Comparison of ENCODE assay signal across 11 mouse cellular contexts in genomic region chr17:82199031-82199642, GRCm38 (mm10).
A peak's percentile ranks its signal among the peaks of the same experiment; 100 is the strongest.
DNase-seq lines count a peak whose midpoint lies in the region; ATAC-seq and TF ChIP-seq lines count a peak whose summit lies in the region.
"Had no signal": no experiment of that assay in that cellular context is flagged by ENCODE, and none has a peak within 500 bp of the region (broad histone marks: within the 10 kb centered on the region; RNA-seq: fewer than 3 reads in every experiment).

No protein-coding gene starts in this region.

- no peaks in the 10 kb centered on the region for H3K9me3 ChIP-seq in forebrain, embryonic 14.5 days (replicated peaks; ENCODE audit: control insufficient read depth, low read length)
- no peaks in the 10 kb centered on the region for H3K9me3 ChIP-seq in forebrain, embryonic 11.5 days (ENCODE audit: control insufficient read depth, low read length)
- H3K9me3 ChIP-seq in hindbrain, postnatal 0 days (ENCODE audit: low read length): no peaks in the 10 kb centered on the region
- no peaks in the 10 kb centered on the region for H3K9me3 ChIP-seq in neural tube, embryonic 15.5 days (replicated peaks)
- H3K9me3 ChIP-seq: embryonic facial prominence, embryonic 13.5 days had no signal

- no peak for TF ChIP-seq CTCF in hindbrain, postnatal 0 days (IDR thresholded peaks at IDR 0.05; ENCODE audit: low read depth)

- no peak overlapping the region for H3K4me3 ChIP-seq in forebrain, embryonic 14.5 days (ENCODE audit: low read depth, low read length)
- H3K4me3 ChIP-seq in forebrain, embryonic 11.5 days (ENCODE audit: low read depth, low read length): no peak overlapping the region
- H3K4me3 ChIP-seq in hindbrain, postnatal 0 days (ENCODE audit: low read length): no peak overlapping the region
- H3K4me3 ChIP-seq in neural tube, embryonic 15.5 days (replicated peaks): no peak overlapping the region
- H3K4me3 ChIP-seq: embryonic facial prominence, embryonic 13.5 days had no signal

- no peaks in the 10 kb centered on the region for H3K36me3 ChIP-seq in forebrain, embryonic 14.5 days (ENCODE audit: control insufficient read depth, insufficient read depth, low read length)
- no peaks in the 10 kb centered on the region for H3K36me3 ChIP-seq in forebrain, embryonic 11.5 days (ENCODE audit: control insufficient read depth, insufficient read depth, low read length)
- H3K36me3 ChIP-seq in hindbrain, postnatal 0 days (ENCODE audit: insufficient read depth, low read length): no peaks in the 10 kb centered on the region
- no peaks in the 10 kb centered on the region for H3K36me3 ChIP-seq in neural tube, embryonic 15.5 days
- H3K36me3 ChIP-seq: embryonic facial prominence, embryonic 13.5 days had no signal

- no peak overlapping the region for H3K27ac ChIP-seq in forebrain, embryonic 14.5 days (ENCODE audit: low read depth, low read length)
- H3K27ac ChIP-seq in forebrain, embryonic 11.5 days (ENCODE audit: low read depth, low read length): no peak overlapping the region
- H3K27ac ChIP-seq in hindbrain, postnatal 0 days: no peak overlapping the region
- no peak overlapping the region for H3K27ac ChIP-seq in neural tube, embryonic 15.5 days (replicated peaks)
- H3K27ac ChIP-seq: embryonic facial prominence, embryonic 13.5 days had no signal

- no peak overlapping the region for H3K4me2 ChIP-seq in forebrain, embryonic 14.5 days (ENCODE audit: low read length)
- no peak overlapping the region for H3K4me2 ChIP-seq in forebrain, embryonic 11.5 days (ENCODE audit: low read depth, low read length, severe bottlenecking)
- no peak overlapping the region for H3K4me2 ChIP-seq in hindbrain, postnatal 0 days (ENCODE audit: low read depth, low read length)
- H3K4me2 ChIP-seq in neural tube, embryonic 15.5 days: no peak overlapping the region
- H3K4me2 ChIP-seq: embryonic facial prominence, embryonic 13.5 days; lung, embryonic 14.5 days had no signal

- no peaks in the 10 kb centered on the region for H3K27me3 ChIP-seq in forebrain, embryonic 14.5 days (replicated peaks; ENCODE audit: control insufficient read depth, insufficient read depth, low read length)
- no peaks in the 10 kb centered on the region for H3K27me3 ChIP-seq in forebrain, embryonic 11.5 days (ENCODE audit: control insufficient read depth, insufficient read depth, low read length)
- H3K27me3 ChIP-seq in hindbrain, postnatal 0 days (ENCODE audit: insufficient read depth, low read length): no peaks in the 10 kb centered on the region
- H3K27me3 ChIP-seq in neural tube, embryonic 15.5 days (replicated peaks): no peaks in the 10 kb centered on the region
- H3K27me3 ChIP-seq: embryonic facial prominence, embryonic 13.5 days had no signal

- DNase-seq in forebrain, embryonic 14.5 days (ENCODE audit: low spot score): peak; percentile 13
- DNase-seq in forebrain, embryonic 11.5 days (ENCODE audit: low spot score): no peak
- peak; percentile 26 for DNase-seq in embryo, embryonic 11 days
- peak; percentile 79 for DNase-seq in hindbrain, postnatal 0 days (ENCODE audit: low spot score)
- DNase-seq in layer of hippocampus, adult 18-20 months (ENCODE audit: low spot score in 2 of 2): no peak
- no peak for DNase-seq in gastrocnemius, adult 8-10 months (ENCODE audit: low spot score in 2 of 2)
- DNase-seq in kidney, adult 8-10 months: no peak
- DNase-seq: heart, postnatal 4 days; lung, embryonic 14.5 days had no signal

- WGBS in forebrain, embryonic 14.5 days: 42% methylated on average over 5 of the region's 5 CpGs
- 36% methylated on average over 5 of the region's 5 CpGs for WGBS in forebrain, embryonic 11.5 days
- WGBS in hindbrain, postnatal 0 days: 21% methylated on average over 5 of the region's 5 CpGs
- WGBS in neural tube, embryonic 15.5 days: 23% methylated on average over 5 of the region's 5 CpGs

- H3K9ac ChIP-seq in forebrain, embryonic 14.5 days (ENCODE audit: low read length): no peak overlapping the region
- no peak overlapping the region for H3K9ac ChIP-seq in forebrain, embryonic 11.5 days (ENCODE audit: low read length)
- H3K9ac ChIP-seq in hindbrain, postnatal 0 days (replicated peaks; ENCODE audit: low read length): no peak overlapping the region
- no peak overlapping the region for H3K9ac ChIP-seq in neural tube, embryonic 15.5 days (replicated peaks)
- H3K9ac ChIP-seq: embryonic facial prominence, embryonic 13.5 days; lung, embryonic 14.5 days had no signal

- 0 out of 2 replicates have a peak, but pooled peaks have one; percentile 29 for ATAC-seq in forebrain, embryonic 14.5 days
- ATAC-seq in forebrain, embryonic 11.5 days (replicated peaks; ENCODE audit: low FRiP score): no peak
- peak; percentile 89 for ATAC-seq in hindbrain, postnatal 0 days
- ATAC-seq in neural tube, embryonic 15.5 days (ENCODE audit: low FRiP score): 0 out of 2 replicates have a peak, but pooled peaks have one; percentile 38

- no peaks in the 10 kb centered on the region for H3K4me1 ChIP-seq in forebrain, embryonic 14.5 days (ENCODE audit: control insufficient read depth, insufficient read depth, low read length)
- H3K4me1 ChIP-seq in forebrain, embryonic 11.5 days (replicated peaks; ENCODE audit: control insufficient read depth, insufficient read depth, low read length): no peaks in the 10 kb centered on the region
- no peaks in the 10 kb centered on the region for H3K4me1 ChIP-seq in hindbrain, postnatal 0 days (ENCODE audit: insufficient read depth, low read length)
- H3K4me1 ChIP-seq in neural tube, embryonic 15.5 days: no peaks in the 10 kb centered on the region
- H3K4me1 ChIP-seq: embryonic facial prominence, embryonic 13.5 days had no signal

Comparison
In these comparisons a context has a peak if more than half of its experiments do, and no peak if none do; other contexts are left out.
1. DNase-seq: peak in forebrain, embryonic 14.5 days (single experiment), embryo, embryonic 11 days (single experiment) and hindbrain, postnatal 0 days (single experiment); none in forebrain, embryonic 11.5 days (single experiment), layer of hippocampus, adult 18-20 months (0 of 2), gastrocnemius, adult 8-10 months (0 of 2) and kidney, adult 8-10 months (0 of 2).